Comparison of ENCODE assay signal across 8 mouse cellular contexts in the genomic region with DNA sequence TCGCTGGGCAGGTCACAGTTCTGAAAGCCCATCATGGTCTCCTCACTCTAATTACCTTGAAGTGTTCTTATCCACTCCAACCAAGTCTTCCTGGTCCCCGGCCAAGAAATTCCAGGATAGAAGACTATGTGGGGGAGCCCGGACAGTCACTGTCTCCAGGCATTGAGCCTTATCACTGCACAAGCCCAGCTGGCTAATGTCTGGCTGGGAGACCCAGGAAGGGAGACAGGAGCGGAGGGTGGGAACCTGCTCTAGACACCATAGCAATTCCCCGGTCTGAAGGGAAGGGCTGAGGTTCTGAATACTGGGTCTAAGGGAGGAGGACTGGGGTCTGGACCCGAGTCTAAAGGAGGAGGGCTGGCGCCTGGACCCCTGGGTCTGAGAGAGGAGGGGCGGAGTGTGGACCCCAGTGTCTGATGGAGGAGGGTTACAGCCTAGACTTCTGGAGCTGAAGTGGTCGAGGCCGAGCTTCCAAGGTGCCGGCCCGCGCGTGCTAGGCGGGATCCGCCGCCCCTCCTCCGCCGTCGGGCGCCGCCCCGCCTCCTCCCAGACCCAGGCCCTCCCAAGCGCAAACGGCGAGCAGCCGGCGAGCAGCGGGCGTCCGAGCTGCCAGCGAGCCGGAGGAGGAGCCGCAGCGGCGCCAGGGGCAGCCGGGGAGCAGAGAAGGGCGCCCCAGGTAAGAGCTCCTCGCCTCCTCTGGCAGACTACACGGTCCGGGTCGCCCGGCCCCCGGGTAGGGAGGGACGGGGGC. TPM values are rescaled to one million over a fixed set of nuclear protein-coding genes. Genes with fewer than 3 reads are reported as not detected.
DNase-seq lines count a peak whose midpoint lies in the region; ATAC-seq and TF ChIP-seq lines count a peak whose summit lies in the region.

A gene (plus strand): TSS at position 583 of the 751 bp plus-strand sequence.

- no peak for TF ChIP-seq POLR2A in limb, embryonic 14.5 days (IDR thresholded peaks at IDR 0.05; ENCODE audit: borderline replicate concordance, extremely low read depth, insufficient read depth, insufficient read length)

- no peak for TF ChIP-seq CTCF in midbrain, postnatal 0 days (IDR thresholded peaks at IDR 0.05)

- ATAC-seq in heart, embryonic 14.5 days (ENCODE audit: insufficient number of reproducible peaks, insufficient read depth, low FRiP score, low read depth): peak; percentile 33
- peak; percentile 58 for ATAC-seq in limb, embryonic 14.5 days (ENCODE audit: low FRiP score, low read depth)
- 0 out of 2 replicates have a peak, but pooled peaks have one; percentile 21 for ATAC-seq in midbrain, postnatal 0 days (ENCODE audit: low FRiP score)

- WGBS in heart, embryonic 14.5 days: under 1% methylated on average over 42 of the region's 45 CpGs
- WGBS in limb, embryonic 14.5 days: 5% methylated on average over 37 of the region's 45 CpGs
- WGBS in midbrain, postnatal 0 days: 2% methylated on average over 35 of the region's 45 CpGs

- no peaks in the 10 kb centered on the region for H3K36me3 ChIP-seq in heart, embryonic 14.5 days (ENCODE audit: control insufficient read depth, insufficient read depth, low read length)
- H3K36me3 ChIP-seq in limb, embryonic 14.5 days (ENCODE audit: control insufficient read depth, insufficient read depth, low read length): no peaks in the 10 kb centered on the region
- no peaks in the 10 kb centered on the region for H3K36me3 ChIP-seq in midbrain, postnatal 0 days (ENCODE audit: insufficient read depth, low read length)

- H3K9me3 ChIP-seq in heart, embryonic 14.5 days (ENCODE audit: control insufficient read depth, low read length): no peaks in the 10 kb centered on the region
- no peaks in the 10 kb centered on the region for H3K9me3 ChIP-seq in limb, embryonic 14.5 days (ENCODE audit: control insufficient read depth, low read length)
- H3K9me3 ChIP-seq in midbrain, postnatal 0 days (ENCODE audit: low read length): no peaks in the 10 kb centered on the region

- peak; percentile 34 for DNase-seq in adrenal gland, postnatal 25 days
- DNase-seq in adrenal gland, adult 18-20 months (ENCODE audit: low spot score in 2 of 2): no peak
- DNase-seq in MN1 (ENCODE audit: low spot score): peak; percentile 70
- no peak for DNase-seq in limb, embryonic 14.5 days (ENCODE audit: low spot score)
- no peak for DNase-seq in midbrain, postnatal 0 days (ENCODE audit: low spot score)
- DNase-seq in yolk sac, embryonic 10.5 days (ENCODE audit: low spot score): peak; percentile 60
- no peak for DNase-seq in frontal cortex, adult 2 months (ENCODE audit: extremely low spot score in 1 of 2, low spot score in 1 of 2)

- H3K4me2 ChIP-seq in heart, embryonic 14.5 days (ENCODE audit: low read length): peak within 1 kb of the TSS; percentile 94
- peak within 1 kb of the TSS; percentile 83 for H3K4me2 ChIP-seq in limb, embryonic 14.5 days (replicated peaks; ENCODE audit: low read depth, low read length, severe bottlenecking)
- peak within 1 kb of the TSS; percentile 79 for H3K4me2 ChIP-seq in midbrain, postnatal 0 days (ENCODE audit: low read depth, low read length, poor library complexity, severe bottlenecking)

- H3K9ac ChIP-seq in heart, embryonic 14.5 days (ENCODE audit: low read length): peak within 1 kb of the TSS; percentile 68
- peak within 1 kb of the TSS; percentile 68 for H3K9ac ChIP-seq in limb, embryonic 14.5 days (ENCODE audit: low read depth, low read length, severe bottlenecking)
- H3K9ac ChIP-seq in midbrain, postnatal 0 days (replicated peaks; ENCODE audit: low read length, poor library complexity, severe bottlenecking): peak within 1 kb of the TSS; percentile 54

- H3K27me3 ChIP-seq in heart, embryonic 14.5 days (ENCODE audit: control insufficient read depth, insufficient read depth, low read length): peaks cover 79% of the 10 kb centered on the region
- peaks cover 67% of the 10 kb centered on the region for H3K27me3 ChIP-seq in limb, embryonic 14.5 days (ENCODE audit: control insufficient read depth, insufficient read depth, low read length)
- peaks cover 92% of the 10 kb centered on the region for H3K27me3 ChIP-seq in midbrain, postnatal 0 days (ENCODE audit: insufficient read depth, low read length)

- peak within 1 kb of the TSS; percentile 50 to 58 for H3K4me3 ChIP-seq in heart, embryonic 14.5 days (ENCODE audit: control insufficient read depth in 1 of 2, insufficient read depth in 1 of 2, low read depth in 1 of 2, low read length in 2 of 2)
- H3K4me3 ChIP-seq in limb, embryonic 14.5 days (replicated peaks; ENCODE audit: low read length): peak within 1 kb of the TSS; percentile 58
- peak within 1 kb of the TSS; percentile 43 for H3K4me3 ChIP-seq in midbrain, postnatal 0 days (ENCODE audit: low read depth, low read length)

- H3K4me1 ChIP-seq in heart, embryonic 14.5 days (ENCODE audit: control insufficient read depth in 2 of 2, insufficient read depth in 2 of 2, low read length in 2 of 2): peaks cover 13 to 29% of the 10 kb centered on the region in 2 experiments
- H3K4me1 ChIP-seq in limb, embryonic 14.5 days (ENCODE audit: control insufficient read depth, insufficient read depth, low read length): peaks cover 4% of the 10 kb centered on the region
- peaks cover 3% of the 10 kb centered on the region; the same call in 1 of the 2 replicates for H3K4me1 ChIP-seq in midbrain, postnatal 0 days (ENCODE audit: insufficient read depth, low read length)

- peak within 1 kb of the TSS; percentile 46 to 50 for H3K27ac ChIP-seq in heart, embryonic 14.5 days (replicated peaks in 1 of 2; ENCODE audit: control insufficient read depth in 1 of 2, insufficient read depth in 1 of 2, low read depth in 2 of 2, low read length in 2 of 2)
- no peak within 1 kb of the TSS; the same call in 1 of the 2 replicates for H3K27ac ChIP-seq in limb, embryonic 14.5 days (replicated peaks; ENCODE audit: low read depth, low read length)
- H3K27ac ChIP-seq in midbrain, postnatal 0 days (ENCODE audit: low read depth, low read length): no peak within 1 kb of the TSS

RNA-seq across cellular contexts. Expression of the gene that starts here (rescaled TPM):
- total RNA-seq in adrenal gland, postnatal 25 days (2021): not detected in 2 replicates
- total RNA-seq in adrenal gland, adult 18-20 months (2021): under 1 TPM; 0.17 to 0.45 TPM
- 1.0 and 1.6 TPM in 2 replicates for polyA plus RNA-seq in heart, embryonic 14.5 days (2014; fragmentation: Nextera tagmentation; extraction: Ambion mirVana)
- 4.2 and 4.5 TPM in 2 replicates for polyA plus RNA-seq in limb, embryonic 14.5 days (2012; rRNA removed)
- polyA plus RNA-seq in limb, embryonic 14.5 days (2014; fragmentation: Nextera tagmentation; extraction: Ambion mirVana): 4.4 and 6.0 TPM in 2 replicates
- total RNA-seq in midbrain, postnatal 0 days (2014; rRNA removed): 0.24 TPM in 1 of 2 replicates, not detected in the other
- polyA plus RNA-seq in midbrain, postnatal 0 days (2015; fragmentation: Nextera tagmentation; extraction: Ambion mirVana): not detected in 2 replicates
- polyA plus RNA-seq in frontal cortex, adult 2 months (2012; rRNA removed): 0.12 and 0.23 TPM in 2 replicates

Comparison
In these comparisons a context has a peak if more than half of its experiments do, and no peak if none do; other contexts are left out.
1. Peak in DNase-seq in adrenal gland, postnatal 25 days; RNA of the gene not detected or under 1 TPM.
2. Peak in ATAC-seq, H3K4me3 ChIP-seq, H3K9ac ChIP-seq and H3K4me2 ChIP-seq in midbrain, postnatal 0 days; RNA of the gene not detected or under 1 TPM.
3. DNase-seq: peak in MN1 (single experiment) and yolk sac, embryonic 10.5 days (single experiment); none in adrenal gland, adult 18-20 months (0 of 2), limb, embryonic 14.5 days (single experiment), midbrain, postnatal 0 days (single experiment) and frontal cortex, adult 2 months (0 of 2).
4. H3K27ac ChIP-seq: peak in heart, embryonic 14.5 days (2 of 2); none in limb, embryonic 14.5 days (single experiment) and midbrain, postnatal 0 days (single experiment).
5. Peak in every context shown above with its lines, with median percentiles within 50 percentile points of each other: ATAC-seq, H3K4me2 ChIP-seq, H3K4me3 ChIP-seq and H3K9ac ChIP-seq.